Mouse (Mus musculus): ENCODE results near the gene Litaf. TPM values are rescaled to one million over a fixed set of nuclear protein-coding genes. Genes with fewer than 3 reads are reported as not detected.

The Litaf gene
- polyA plus RNA-seq, 1 experiment from 2014 or later, result 122 TPM

DNA sequence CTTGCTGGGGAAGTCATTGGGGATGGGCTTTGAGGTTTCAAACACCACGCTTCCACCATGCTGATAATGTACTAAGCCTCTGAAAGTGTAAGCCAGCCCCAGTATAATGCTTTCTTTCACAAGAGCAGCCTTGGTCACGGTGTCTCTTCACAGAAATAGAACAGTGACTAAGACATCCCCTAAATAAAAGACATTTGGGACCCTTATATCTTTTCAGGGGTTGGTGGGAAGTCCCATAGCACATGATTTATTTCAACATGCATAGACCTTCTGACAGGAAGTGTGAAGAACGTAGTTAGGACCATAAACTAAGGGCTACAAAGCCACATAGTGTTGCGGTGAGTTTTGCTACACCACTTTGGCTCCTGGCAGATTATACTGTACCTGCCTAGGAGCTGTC is 69.4 kb downstream of the Litaf start:
- Histone ChIP-seq H3K4me3 (replicated peaks) (no peak overlapping the region), H3K9me3 (replicated peaks) (no peaks in the 10 kb centered on the region), H3K4me1 (peaks cover 15% of the 10 kb centered on the region), H3K9ac (no peak overlapping the region), H3K27me3 (no peaks in the 10 kb centered on the region), H3K4me2 (no peak overlapping the region), H3K36me3 (no peaks in the 10 kb centered on the region), H3K27ac (no peak overlapping the region)
- ATAC-seq (replicated peaks; ENCODE audit: low FRiP score), result no peak
- 82% methylated on average over 4 of the region's 4 CpGs for WGBS

DNA sequence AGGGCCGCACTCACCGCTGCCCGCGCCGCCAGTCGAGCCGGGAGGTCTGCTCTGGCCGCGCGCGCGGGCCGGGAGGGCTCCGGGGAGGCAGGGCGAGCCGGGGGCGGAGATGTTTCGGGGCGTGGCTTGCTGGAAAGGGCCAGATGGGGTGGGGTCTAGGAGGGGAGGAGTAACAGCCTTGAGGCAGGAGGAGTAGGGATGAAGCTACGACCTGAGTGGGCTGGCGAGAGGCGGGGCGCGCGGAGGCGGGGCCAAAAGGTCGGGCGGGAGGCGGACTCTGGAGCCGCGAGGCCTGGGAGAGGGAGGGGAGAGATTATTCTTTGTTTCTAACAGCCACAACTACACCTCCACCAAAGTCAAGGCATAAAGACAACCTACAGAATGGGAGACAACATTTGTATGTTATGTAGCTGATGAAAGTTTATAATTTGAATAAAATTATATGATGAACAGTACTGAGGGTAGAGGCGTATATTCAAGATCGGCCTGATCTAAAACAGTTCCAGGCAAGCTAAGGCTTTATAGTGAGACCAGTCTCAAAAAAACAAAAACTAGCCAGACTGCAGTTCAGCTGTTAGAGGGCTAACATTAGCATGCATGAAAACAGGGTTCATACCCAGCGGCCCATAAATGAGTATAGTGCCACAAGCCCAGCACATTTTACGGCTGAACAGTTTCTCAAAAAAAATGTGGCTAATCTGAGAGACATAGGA is 72.8 kb downstream of the Litaf start:
- peak overlapping the region; percentile 70 for H3K4me3 ChIP-seq (replicated peaks)
- no peaks in the 10 kb centered on the region for H3K27me3 ChIP-seq
- H3K9me3 ChIP-seq (replicated peaks), result no peaks in the 10 kb centered on the region
- peaks cover 24% of the 10 kb centered on the region for H3K36me3 ChIP-seq
- H3K4me2 ChIP-seq, result peak overlapping the region; percentile 65
- ATAC-seq (replicated peaks; ENCODE audit: low FRiP score), result peak; percentile 94
- H3K9ac ChIP-seq, result peak overlapping the region; percentile 89
- H3K27ac ChIP-seq, result peak overlapping the region; percentile 96
- H3K4me1 ChIP-seq, result peaks cover 41% of the 10 kb centered on the region
- WGBS, result 6% methylated on average over 35 of the region's 35 CpGs

DNA sequence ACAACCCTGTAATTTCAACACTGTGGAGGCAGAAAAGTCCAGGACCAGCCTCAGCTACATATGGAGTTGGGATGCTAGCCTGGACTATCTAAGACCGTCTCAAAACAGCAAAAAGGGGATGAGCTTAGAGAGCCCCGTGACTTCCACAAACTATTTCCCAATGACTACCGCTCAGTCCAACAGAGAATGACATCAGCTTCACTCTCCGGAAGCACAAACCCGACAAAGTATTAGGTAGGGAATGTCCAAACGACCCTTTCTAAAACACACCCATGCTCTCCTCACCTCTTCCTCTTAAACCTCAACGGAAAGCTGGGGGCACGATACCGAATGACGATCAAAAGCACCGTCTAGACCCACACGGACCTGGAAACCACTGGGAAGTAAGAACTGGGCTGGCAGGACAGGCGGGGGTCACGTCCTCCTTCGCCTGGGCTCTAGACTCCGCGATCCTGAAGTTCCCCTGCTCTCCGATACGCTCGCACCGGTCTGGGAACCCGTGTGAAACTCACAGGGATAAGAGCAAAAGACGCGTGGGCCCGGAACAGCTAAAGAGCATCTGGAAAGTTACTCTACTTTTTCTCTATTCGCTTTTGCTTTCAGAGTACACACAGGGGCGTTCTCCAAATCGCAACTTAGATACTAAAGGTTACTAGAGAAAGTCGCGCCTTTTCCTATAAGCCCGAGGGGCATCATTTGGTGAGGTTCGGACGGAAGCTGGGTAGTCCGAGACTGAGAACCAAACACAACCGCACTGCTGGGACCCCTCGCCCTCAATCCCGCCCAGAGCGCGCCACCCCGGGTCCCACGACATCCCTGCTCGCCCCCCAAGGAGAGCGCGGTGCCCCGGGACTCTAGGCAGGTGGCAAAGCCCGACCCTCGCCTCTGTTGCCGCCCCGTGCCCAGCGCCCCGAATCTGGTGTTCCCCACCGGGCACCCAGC is 73.6 kb downstream of the Litaf start:
- WGBS, result under 1% methylated on average over 52 of the region's 52 CpGs
- peak overlapping the region; percentile 70 for H3K4me3 ChIP-seq (replicated peaks)

DNA sequence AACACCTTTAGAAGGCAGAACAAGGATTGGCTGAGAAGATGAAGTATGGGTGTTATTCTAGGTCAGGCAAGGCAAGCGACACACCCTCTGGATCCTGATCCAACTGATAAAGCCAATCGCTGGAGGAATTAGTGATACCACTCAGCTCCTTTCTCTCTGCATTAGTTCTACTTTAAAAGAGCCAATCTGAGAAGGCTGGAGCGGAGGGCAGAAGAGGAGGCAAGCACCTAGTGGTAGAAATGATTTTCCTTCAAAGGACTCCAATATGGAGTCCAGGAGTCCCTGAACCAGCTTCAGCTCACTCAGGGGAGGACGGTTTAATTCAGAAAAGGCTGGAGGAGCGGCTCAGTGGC is 74.2 kb downstream of the Litaf start:
- ATAC-seq (replicated peaks; ENCODE audit: low FRiP score), result no peak
- Histone ChIP-seq H3K4me2 (peak overlapping the region; percentile 65), H3K9ac (peak overlapping the region; percentile 89), H3K27ac (peak overlapping the region; percentile 96), H3K4me3 (replicated peaks) (peak overlapping the region; percentile 70), H3K27me3 (no peaks in the 10 kb centered on the region), H3K36me3 (peaks cover 24% of the 10 kb centered on the region), H3K4me1 (peaks cover 51% of the 10 kb centered on the region), H3K9me3 (replicated peaks) (no peaks in the 10 kb centered on the region)
- WGBS, result 51% methylated on average over 5 of the region's 5 CpGs

More for the DNA sequence above, 73.6 kb downstream of the Litaf start:
- H3K4me1 ChIP-seq, result peaks cover 50% of the 10 kb centered on the region
- H3K27ac ChIP-seq, result peak overlapping the region; percentile 96
- peak; percentile 69 for ATAC-seq (replicated peaks; ENCODE audit: low FRiP score)
- H3K27me3 ChIP-seq, result no peaks in the 10 kb centered on the region
- peak overlapping the region; percentile 65 for H3K4me2 ChIP-seq
- H3K36me3 ChIP-seq, result peaks cover 24% of the 10 kb centered on the region
- H3K9ac ChIP-seq, result peak overlapping the region; percentile 89
- no peaks in the 10 kb centered on the region for H3K9me3 ChIP-seq (replicated peaks)

DNA sequence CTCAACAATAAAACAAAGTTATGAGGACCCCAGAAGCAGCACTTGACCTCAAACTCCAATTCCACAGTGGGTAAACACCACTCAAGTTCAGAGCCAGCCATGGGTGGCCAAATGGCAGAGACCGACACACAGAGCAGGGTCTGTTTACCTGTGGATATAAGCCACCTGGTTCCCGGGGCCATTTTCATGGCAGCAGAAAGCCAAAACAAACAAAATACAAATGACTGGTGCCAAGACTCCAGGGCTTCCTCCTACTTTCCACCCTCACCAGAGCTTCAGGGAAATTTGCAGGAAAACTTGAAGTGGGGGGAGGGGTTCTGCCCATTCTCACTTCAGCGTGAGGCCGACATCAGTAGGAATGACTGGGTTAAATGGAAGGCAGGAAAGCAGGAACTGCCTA is 75.2 kb downstream of the Litaf start:
- Histone ChIP-seq H3K9ac (no peak overlapping the region), H3K4me2 (peak overlapping the region; percentile 65), H3K27ac (peak overlapping the region; percentile 96; the same call in 1 of the 2 replicates), H3K27me3 (no peaks in the 10 kb centered on the region), H3K36me3 (peaks cover 24% of the 10 kb centered on the region), H3K4me3 (replicated peaks) (peak overlapping the region; percentile 70), H3K9me3 (replicated peaks) (no peaks in the 10 kb centered on the region), H3K4me1 (peaks cover 51% of the 10 kb centered on the region)
- WGBS, result 40% methylated on average over 4 of the region's 4 CpGs
- no peak for ATAC-seq (replicated peaks; ENCODE audit: low FRiP score)

DNA sequence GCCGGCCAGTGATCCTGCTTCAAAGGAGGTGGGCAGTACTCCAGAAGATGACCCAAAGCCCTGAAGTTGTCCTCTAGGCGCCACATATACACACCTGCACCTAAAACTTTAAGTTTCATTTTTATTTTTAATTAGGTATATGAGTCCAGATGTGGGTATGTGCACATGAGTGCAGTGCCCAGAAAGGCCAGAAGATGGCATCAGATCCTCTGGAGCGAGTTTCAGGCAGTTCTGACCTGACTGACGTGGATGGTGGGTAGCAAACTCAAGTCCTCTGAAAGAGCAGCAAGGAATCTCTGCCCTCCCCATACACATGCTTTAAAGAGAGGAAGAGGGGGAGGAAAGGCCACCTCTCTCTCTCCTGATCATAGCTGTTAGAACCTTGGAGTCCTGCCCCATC is 76.1 kb downstream of the Litaf start:
- no peak overlapping the region for H3K9ac ChIP-seq
- H3K4me2 ChIP-seq, result no peak overlapping the region
- ATAC-seq (replicated peaks; ENCODE audit: low FRiP score), result no peak
- peaks cover 24% of the 10 kb centered on the region for H3K36me3 ChIP-seq
- WGBS, result 94% methylated on average over 4 of the region's 4 CpGs
- H3K27ac ChIP-seq, result no peak overlapping the region
- peaks cover 58% of the 10 kb centered on the region for H3K4me1 ChIP-seq
- no peaks in the 10 kb centered on the region for H3K9me3 ChIP-seq (replicated peaks)
- no peaks in the 10 kb centered on the region for H3K27me3 ChIP-seq
- no peak overlapping the region for H3K4me3 ChIP-seq (replicated peaks)

DNA sequence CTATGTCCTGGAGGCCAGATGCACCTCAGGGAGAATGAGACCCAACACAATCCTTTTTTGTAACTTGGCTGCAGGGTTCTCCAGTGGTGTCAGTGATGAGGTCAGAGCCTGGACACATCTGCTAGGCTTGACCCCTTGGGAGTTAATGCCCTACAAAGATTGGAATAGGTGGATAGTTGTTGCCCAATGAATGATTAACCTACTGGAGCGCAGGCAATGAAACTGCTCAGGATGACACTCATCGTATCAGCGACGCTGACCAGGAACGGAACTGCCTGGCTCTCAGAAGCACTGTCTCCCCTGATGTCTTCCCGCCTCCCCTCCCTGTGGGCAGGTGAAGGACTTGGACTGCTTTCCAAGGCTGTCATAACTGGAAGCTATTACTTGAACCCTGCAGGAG is 76.6 kb downstream of the Litaf start:
- WGBS, result 88% methylated on average over 6 of the region's 6 CpGs
- peaks cover 63% of the 10 kb centered on the region for H3K4me1 ChIP-seq
- no peaks in the 10 kb centered on the region for H3K27me3 ChIP-seq
- H3K9me3 ChIP-seq (replicated peaks), result no peaks in the 10 kb centered on the region
- H3K4me2 ChIP-seq, result no peak overlapping the region
- H3K4me3 ChIP-seq (replicated peaks), result no peak overlapping the region
- no peak for ATAC-seq (replicated peaks; ENCODE audit: low FRiP score)
- H3K9ac ChIP-seq, result no peak overlapping the region
- peak overlapping the region; percentile 82 for H3K27ac ChIP-seq
- peaks cover 24% of the 10 kb centered on the region for H3K36me3 ChIP-seq

DNA sequence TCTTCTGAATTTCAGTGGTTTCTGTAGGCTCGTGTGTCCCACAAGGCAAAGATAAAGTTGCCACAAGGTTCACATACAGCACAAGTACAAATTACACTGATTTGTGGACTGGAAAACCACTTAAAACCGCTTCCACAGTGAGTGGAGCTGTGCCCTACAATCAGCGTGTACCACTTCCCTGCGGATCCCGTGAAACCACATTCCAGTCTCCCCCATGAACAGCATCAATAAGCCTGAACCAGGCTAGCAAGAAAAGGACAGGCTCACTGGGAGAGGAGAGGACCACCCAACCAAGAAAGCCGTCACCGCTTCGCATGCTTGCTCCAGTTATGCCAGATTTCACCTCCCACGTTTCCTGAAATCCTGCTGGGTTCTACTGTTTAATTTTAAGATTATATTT is 77.7 kb downstream of the Litaf start:
- peaks cover 24% of the 10 kb centered on the region for H3K36me3 ChIP-seq
- no peak for ATAC-seq (replicated peaks; ENCODE audit: low FRiP score)
- peaks cover 67% of the 10 kb centered on the region for H3K4me1 ChIP-seq
- H3K4me3 ChIP-seq (replicated peaks), result no peak overlapping the region
- no peak overlapping the region for H3K4me2 ChIP-seq
- no peaks in the 10 kb centered on the region for H3K9me3 ChIP-seq (replicated peaks)
- H3K27ac ChIP-seq, result peak overlapping the region; percentile 82
- no peak overlapping the region for H3K9ac ChIP-seq
- H3K27me3 ChIP-seq, result no peaks in the 10 kb centered on the region
- 46% methylated on average over 9 of the region's 9 CpGs for WGBS

DNA sequence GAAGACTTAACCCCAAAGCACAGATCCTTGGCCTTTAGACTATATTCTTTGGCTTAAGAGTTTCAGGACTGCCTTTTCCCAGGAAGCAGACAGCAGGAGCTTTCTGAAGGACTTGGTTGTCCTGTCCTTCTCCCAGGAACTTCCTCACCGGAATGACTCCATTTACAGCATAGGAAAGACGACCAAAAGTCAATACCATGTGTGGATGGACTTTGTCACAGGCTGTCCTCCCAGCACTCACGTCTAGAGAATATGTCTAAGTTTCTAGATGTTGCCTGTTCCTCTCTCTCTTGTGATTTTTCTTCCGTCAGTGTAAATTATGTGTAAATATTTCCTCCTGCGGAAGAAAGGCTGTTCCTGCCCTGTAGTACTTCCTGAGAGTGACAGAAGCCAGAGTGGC is 81.4 kb downstream of the Litaf start:
- 47% methylated on average over 5 of the region's 5 CpGs for WGBS
- no peak for ATAC-seq (replicated peaks; ENCODE audit: low FRiP score)
- Histone ChIP-seq H3K4me2 (no peak overlapping the region), H3K4me1 (peaks cover 78% of the 10 kb centered on the region), H3K4me3 (replicated peaks) (no peak overlapping the region), H3K36me3 (peaks cover 6% of the 10 kb centered on the region), H3K9me3 (replicated peaks) (no peaks in the 10 kb centered on the region), H3K9ac (no peak overlapping the region), H3K27me3 (no peaks in the 10 kb centered on the region), H3K27ac (peak overlapping the region; percentile 70)

DNA sequence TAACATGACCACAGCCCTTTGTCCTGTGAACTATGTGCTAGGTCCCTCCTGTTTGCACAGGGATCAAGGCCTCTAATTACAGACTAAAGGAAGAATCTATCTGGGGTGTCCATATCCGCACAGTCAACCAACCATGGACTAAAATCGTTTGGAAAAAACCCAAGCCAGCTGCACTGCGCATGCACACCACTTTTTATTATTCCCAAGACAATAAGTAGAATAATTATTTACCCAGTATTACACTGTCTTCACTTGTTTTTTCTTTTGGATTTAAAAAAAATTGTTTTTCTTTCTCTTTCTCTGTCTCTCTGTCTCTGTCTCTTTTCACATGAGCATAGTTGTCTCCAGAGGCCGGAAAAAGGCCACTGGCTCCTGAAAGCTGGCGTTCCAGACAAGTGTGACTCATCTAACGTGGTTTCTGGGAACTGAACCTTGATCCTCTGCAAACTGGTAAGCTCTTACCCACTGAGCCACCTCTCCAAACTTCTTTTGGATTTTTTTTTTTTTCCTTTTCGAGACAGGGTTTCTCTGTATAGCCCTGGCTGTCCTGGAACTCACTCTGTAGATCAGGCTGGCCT is 84.4 kb downstream of the Litaf start:
- H3K27me3 ChIP-seq, result no peaks in the 10 kb centered on the region
- no peak overlapping the region for H3K9ac ChIP-seq
- peak overlapping the region; percentile 56 for H3K27ac ChIP-seq
- H3K4me3 ChIP-seq (replicated peaks), result no peak overlapping the region
- H3K9me3 ChIP-seq (replicated peaks), result no peaks in the 10 kb centered on the region
- H3K4me1 ChIP-seq, result peaks cover 84% of the 10 kb centered on the region
- 46% methylated on average over 7 of the region's 7 CpGs for WGBS
- H3K36me3 ChIP-seq, result peaks cover 4% of the 10 kb centered on the region; the same call in 1 of the 2 replicates
- ATAC-seq (replicated peaks; ENCODE audit: low FRiP score), result no peak
- no peak overlapping the region for H3K4me2 ChIP-seq

DNA sequence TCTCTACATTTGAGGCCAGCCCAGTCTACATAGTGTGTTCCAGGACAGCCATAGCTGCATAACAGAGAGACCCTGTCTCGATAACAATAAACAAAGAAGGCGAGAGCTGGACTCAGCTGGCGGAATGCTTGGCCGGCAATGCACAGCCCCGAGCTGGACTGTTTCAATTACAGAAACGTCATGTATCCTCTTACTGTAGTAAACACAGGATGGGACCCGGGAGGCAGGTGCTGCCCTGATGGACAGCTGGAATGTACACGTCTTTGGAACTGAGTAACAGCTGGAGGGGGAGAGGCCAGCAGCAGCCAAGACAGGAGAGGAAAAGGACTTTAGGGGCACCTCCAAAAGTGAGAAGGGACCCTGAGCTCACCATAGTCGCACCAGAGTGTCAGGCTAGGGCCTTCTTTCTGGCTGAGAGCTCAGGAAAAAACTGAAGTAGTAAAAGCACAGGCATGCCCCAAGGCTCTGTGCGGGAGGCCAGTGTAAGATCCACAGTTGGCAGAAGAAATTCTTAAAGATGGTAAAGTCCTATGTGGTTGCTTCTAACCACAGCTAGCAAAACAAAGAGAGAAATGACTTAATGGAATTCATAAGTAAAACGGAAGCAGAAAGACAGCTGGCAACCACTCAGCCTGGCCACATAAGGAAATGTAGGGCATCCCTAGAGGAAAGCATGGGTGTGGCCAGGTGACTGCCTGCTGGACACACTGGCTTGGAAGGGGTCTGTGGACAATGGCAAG is 86.7 kb downstream of the Litaf start:
- WGBS, result 31% methylated on average over 11 of the region's 11 CpGs
- H3K27me3 ChIP-seq, result no peaks in the 10 kb centered on the region
- no peaks in the 10 kb centered on the region for H3K9me3 ChIP-seq (replicated peaks)
- H3K4me3 ChIP-seq (replicated peaks), result no peak overlapping the region
- peak overlapping the region; percentile 78 for H3K27ac ChIP-seq
- peaks cover 91% of the 10 kb centered on the region for H3K4me1 ChIP-seq
- H3K4me2 ChIP-seq, result no peak overlapping the region
- peak; percentile 67 for ATAC-seq (replicated peaks; ENCODE audit: low FRiP score)
- peaks cover 7% of the 10 kb centered on the region; the same call in 1 of the 2 replicates for H3K36me3 ChIP-seq
- no peak overlapping the region for H3K9ac ChIP-seq
